Mouse (Mus musculus): ENCODE results near the gene Kcnj1. TPM values are rescaled to one million over a fixed set of nuclear protein-coding genes. Genes with fewer than 3 reads are reported as not detected.

The Kcnj1 gene
- polyA plus RNA-seq, 1 experiment, result not detected

Other genes starting within 250 kb of the Kcnj1 start
- not detected in 2 replicates for gene Kcnj5, start 28.1 kb upstream of the Kcnj1 start, polyA plus RNA-seq (2012; ENCODE audit: insufficient read depth, insufficient read length, missing spikeins)
- gene Fli1, start 170.4 kb downstream of the Kcnj1 start, polyA plus RNA-seq (2012; ENCODE audit: insufficient read depth, insufficient read length, missing spikeins), result 11.7 and 19.1 TPM in 2 replicates